Mouse (Mus musculus) forebrain, postnatal 0 days (tissue): ENCODE results near the gene Deaf1. TPM values are rescaled to one million over a fixed set of nuclear protein-coding genes. Genes with fewer than 3 reads are reported as not detected.

Experiments
- ATAC-seq: fragments of 200-750 bp; cut with Nextera tagmentation; 2 replicates; pipeline ENCODE4 v1.8.0; 2017; ENCODE audit warnings: mild to moderate bottlenecking, moderate library complexity
- DNase-seq: peaks from one replicate; pipeline ENCODE4 v3.0.0-alpha.2; 2015
- H3K27ac ChIP-seq: fragments of 300-500 bp; sonication (generic); 2 replicates; pipeline ENCODE4 v1.5.1; 2014; ENCODE audit warnings: low read depth, mild to moderate bottlenecking, antibody characterized with exemption, low read length, moderate library complexity, mixed read lengths
- H3K27me3 ChIP-seq: fragments of 300-500 bp; sonication (generic); 2 replicates; pipeline ENCODE4 v1.6.1; 2014; ENCODE audit warnings: mild to moderate bottlenecking, low read length, mixed read lengths; ENCODE audit not compliant: insufficient read depth
- H3K36me3 ChIP-seq: fragments of 300-500 bp; sonication (generic); 2 replicates; pipeline ENCODE4 v1.6.1; 2014; ENCODE audit warnings: mild to moderate bottlenecking, moderate library complexity; ENCODE audit not compliant: insufficient read depth
- H3K4me1 ChIP-seq: fragments of 300-500 bp; sonication (generic); 2 replicates; pipeline ENCODE4 v1.6.1; 2014; ENCODE audit warnings: antibody characterized with exemption; ENCODE audit not compliant: insufficient read depth
- H3K4me2 ChIP-seq: fragments of 300-500 bp; sonication (generic); 2 replicates; pipeline ENCODE4 v1.6.1; 2014; ENCODE audit warnings: low read depth, mild to moderate bottlenecking, moderate library complexity
- H3K4me3 ChIP-seq: fragments of 300-500 bp; sonication (generic); 2 replicates; pipeline ENCODE4 v1.5.1; 2014; ENCODE audit warnings: low read depth, low read length, mixed read lengths
- H3K9ac ChIP-seq: fragments of 300-500 bp; sonication (generic); 2 replicates; pipeline ENCODE4 v1.6.1; 2014; ENCODE audit warnings: mild to moderate bottlenecking
- H3K9me3 ChIP-seq: fragments of 300-500 bp; sonication (generic); 2 replicates; pipeline ENCODE4 v1.6.1; 2016; ENCODE audit warnings: low read length
- CTCF ChIP-seq: sonication (generic); IDR thresholded peaks from 2 replicates; pipeline ENCODE4 v1.5.1; 2016; ENCODE audit warnings: antibody characterized with exemption, control low read depth, low read depth
- WGBS: fragments of 180-500 bp; shearing (Covaris S2); extraction: QIAGEN DNeasy Blood & Tissue Kit; methylation state at CpG from one replicate; pipeline ENCODE4 v1.1.7; 2014; 5-methylcytosine and 5-hydroxymethylcytosine counted together
- polyA plus RNA-seq: library from polyadenylated mRNA; unstranded; fragments of >200 nt; fragmentation: Nextera tagmentation; extraction: Ambion mirVana; gene quantifications from 2 replicates; pipeline ENCODE4 v1.2.1, GENCODE M21; 2015
- total RNA-seq: library from RNA; depleted of rRNA; stranded (reverse); fragments of >200 nt; gene quantifications from 2 replicates; pipeline ENCODE4 v1.2.3, GENCODE M21; 2014

The Deaf1 gene
- total and polyA plus RNA-seq, 2 experiments from 2014 or later, result 238 to 282 TPM

DNA sequence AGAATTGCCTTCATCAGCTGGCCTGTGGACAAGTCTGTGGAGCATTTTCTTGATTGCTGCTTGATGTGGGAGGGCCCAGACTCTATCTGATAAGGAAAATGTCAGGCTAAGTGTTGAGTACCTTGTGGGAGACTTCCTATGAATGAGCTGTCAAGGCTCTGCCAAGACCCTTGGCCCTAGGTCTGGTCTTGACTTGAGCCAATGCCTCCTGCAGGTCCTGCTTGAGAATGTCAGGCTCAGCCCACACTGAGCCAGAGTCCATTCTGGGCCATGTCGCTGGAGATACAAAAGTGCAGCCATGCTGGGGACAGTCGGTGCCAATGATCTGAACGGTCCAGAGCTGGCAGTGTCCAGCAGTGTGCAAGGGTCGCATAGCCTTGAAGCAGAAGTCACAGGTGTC lies 44.7 kb downstream of the Deaf1 start:
- H3K9ac ChIP-seq, result no peak overlapping the region
- DNase-seq, result no peak
- no peaks in the 10 kb centered on the region for H3K27me3 ChIP-seq
- no peak overlapping the region for H3K27ac ChIP-seq
- no peak overlapping the region for H3K4me2 ChIP-seq
- H3K4me3 ChIP-seq, result no peak overlapping the region
- no peak for TF ChIP-seq CTCF
- no peaks in the 10 kb centered on the region for H3K36me3 ChIP-seq
- no peaks in the 10 kb centered on the region; the same call in 1 of the 2 replicates for H3K4me1 ChIP-seq
- WGBS, result 84% methylated on average over 4 of the region's 4 CpGs
- no peaks in the 10 kb centered on the region for H3K9me3 ChIP-seq
- no peak for ATAC-seq

DNA sequence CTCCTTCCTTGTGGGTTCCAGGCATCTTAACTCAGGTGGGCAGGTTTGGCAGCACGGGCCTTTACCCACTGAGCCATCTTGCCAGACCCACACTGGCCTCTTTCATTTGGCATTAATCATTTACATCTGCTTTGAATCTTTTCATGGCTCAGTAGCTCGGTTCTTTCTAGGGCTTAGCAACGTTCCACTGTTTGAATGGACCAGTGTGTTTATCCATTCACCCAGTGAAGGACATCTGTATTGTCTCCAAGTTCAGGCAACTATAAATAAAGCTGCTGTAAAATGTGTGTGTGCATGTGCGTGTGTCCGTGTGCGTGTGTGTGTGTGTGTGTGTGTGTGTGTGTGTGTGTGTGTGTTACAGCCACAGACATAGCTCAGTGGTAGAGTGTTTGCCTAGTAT lies 46.0 kb downstream of the Deaf1 start:
- Histone ChIP-seq H3K9me3 (no peaks in the 10 kb centered on the region), H3K27me3 (no peaks in the 10 kb centered on the region), H3K36me3 (no peaks in the 10 kb centered on the region), H3K4me2 (no peak overlapping the region), H3K9ac (no peak overlapping the region), H3K4me1 (no peaks in the 10 kb centered on the region; the same call in 1 of the 2 replicates), H3K4me3 (no peak overlapping the region), H3K27ac (no peak overlapping the region)
- ATAC-seq, result peak; percentile 44; the same call in 1 of the 2 replicates
- TF ChIP-seq CTCF, result no peak
- WGBS, result 18% methylated on average over 6 of the region's 6 CpGs
- no peak for DNase-seq

DNA sequence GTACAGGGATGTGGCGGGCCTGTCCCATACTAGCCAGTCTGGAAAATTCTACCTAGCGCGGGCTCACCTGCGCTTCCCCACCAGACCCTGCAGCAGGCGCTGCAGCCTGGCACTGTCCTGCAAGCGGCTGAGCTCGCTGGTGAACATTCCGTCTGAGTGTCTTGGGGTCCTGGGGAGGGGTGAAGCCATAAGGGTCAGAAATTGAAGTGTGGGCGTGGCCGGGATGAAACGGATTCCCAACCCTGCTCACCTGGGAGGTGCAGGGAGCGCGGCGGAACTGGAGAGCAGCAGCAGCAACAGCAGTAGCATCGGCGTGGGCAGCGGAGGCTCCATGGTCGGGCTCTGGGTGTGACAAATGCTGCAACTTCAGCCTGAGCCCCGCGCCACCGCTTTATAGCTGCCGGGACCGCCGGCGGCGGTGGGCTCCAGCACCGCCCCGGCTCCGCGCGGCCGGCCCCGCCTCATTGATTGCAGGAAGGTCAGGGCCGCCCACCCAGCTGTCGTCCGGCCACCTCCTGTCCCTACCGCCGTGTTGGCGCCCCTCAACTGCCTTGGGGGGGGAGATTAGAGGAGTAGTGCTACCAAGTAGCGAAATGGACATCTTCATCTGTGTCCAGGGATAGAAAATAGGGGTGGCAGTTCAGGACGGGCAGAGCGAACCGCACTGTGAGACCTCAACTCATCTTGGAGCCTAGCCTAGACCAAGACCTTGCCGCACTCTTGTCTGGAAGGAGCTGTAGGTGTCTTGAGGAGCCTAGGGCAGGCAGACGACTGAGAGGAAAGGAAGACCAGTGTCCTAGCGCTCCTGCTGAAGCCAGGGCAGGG lies 48.5 kb downstream of the Deaf1 start, which contains the start of gene Sct:
Gene Sct, minus strand, starts transcription at position 368 of the 825 bp plus-strand sequence.
- no peak within 1 kb of the TSS for H3K27ac ChIP-seq
- H3K36me3 ChIP-seq, result no peaks in the 10 kb centered on the region
- TF ChIP-seq CTCF, result peak; percentile 69
- H3K4me1 ChIP-seq, result no peaks in the 10 kb centered on the region; the same call in 1 of the 2 replicates
- H3K4me2 ChIP-seq, result peak within 1 kb of the TSS; percentile 99
- H3K27me3 ChIP-seq, result no peaks in the 10 kb centered on the region
- peak within 1 kb of the TSS; percentile 59 for H3K9ac ChIP-seq
- peak within 1 kb of the TSS; percentile 45 for H3K4me3 ChIP-seq
- WGBS, result 3% methylated on average over 46 of the region's 46 CpGs
- no peaks in the 10 kb centered on the region for H3K9me3 ChIP-seq
- ATAC-seq, result peak; percentile 84
- peak; percentile 62 for DNase-seq

DNA sequence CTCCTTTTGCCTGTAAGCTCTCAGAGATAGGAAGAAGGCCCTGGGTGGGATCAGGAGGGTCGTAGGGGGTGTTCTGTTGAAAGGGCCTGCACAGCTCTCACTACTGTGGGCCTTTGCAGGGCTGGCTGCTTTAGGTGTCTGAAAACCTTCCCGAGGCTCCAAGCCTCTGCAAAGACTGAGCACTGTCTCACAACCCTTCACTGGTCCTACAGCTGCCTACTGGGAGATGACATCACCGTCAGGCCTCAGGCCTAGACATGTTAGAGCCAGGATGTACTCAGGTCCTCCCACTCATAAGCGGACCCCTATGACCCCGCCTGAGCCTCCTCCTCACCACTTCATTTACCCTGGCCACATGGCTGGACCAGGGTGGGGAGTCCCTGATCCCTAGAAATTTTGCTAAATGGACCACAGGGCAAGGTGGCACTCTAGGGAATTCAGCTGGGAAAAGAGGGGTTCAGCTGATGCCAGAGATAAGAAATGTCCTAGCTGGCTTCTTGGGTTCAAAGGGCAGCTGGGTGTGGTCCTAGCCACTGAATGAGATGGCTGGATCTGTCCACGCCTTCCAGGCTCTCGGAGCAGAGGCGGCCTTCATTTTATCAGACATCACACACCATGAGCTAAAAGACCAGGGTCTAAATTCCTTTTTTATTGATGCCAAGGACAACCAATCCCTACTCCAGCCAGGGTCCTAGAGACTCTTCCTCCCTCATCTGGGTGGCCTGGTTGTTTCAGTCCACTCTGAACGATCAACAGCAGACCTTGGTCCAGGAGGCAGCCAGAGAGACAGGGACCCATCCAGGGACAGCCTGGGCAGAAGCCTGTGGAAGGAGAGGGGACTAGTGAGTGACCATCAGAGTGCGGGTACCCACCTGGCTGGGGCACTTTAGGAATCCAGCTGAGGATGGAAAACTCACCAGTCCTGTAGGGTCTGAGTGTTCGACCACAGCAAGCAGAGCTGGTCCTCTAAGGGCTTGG lies 49.5 kb downstream of the Deaf1 start:
- WGBS, result 86% methylated on average over 11 of the region's 11 CpGs
- DNase-seq, result no peak
- peak overlapping the region; percentile 99; the same call in 1 of the 2 replicates for H3K4me2 ChIP-seq
- H3K9me3 ChIP-seq, result no peaks in the 10 kb centered on the region
- H3K4me1 ChIP-seq, result no peaks in the 10 kb centered on the region; the same call in 1 of the 2 replicates
- no peak overlapping the region for H3K9ac ChIP-seq
- no peak for TF ChIP-seq CTCF
- H3K27me3 ChIP-seq, result no peaks in the 10 kb centered on the region
- no peak overlapping the region for H3K27ac ChIP-seq
- ATAC-seq, result no peak
- H3K4me3 ChIP-seq, result no peak overlapping the region
- no peaks in the 10 kb centered on the region for H3K36me3 ChIP-seq

DNA sequence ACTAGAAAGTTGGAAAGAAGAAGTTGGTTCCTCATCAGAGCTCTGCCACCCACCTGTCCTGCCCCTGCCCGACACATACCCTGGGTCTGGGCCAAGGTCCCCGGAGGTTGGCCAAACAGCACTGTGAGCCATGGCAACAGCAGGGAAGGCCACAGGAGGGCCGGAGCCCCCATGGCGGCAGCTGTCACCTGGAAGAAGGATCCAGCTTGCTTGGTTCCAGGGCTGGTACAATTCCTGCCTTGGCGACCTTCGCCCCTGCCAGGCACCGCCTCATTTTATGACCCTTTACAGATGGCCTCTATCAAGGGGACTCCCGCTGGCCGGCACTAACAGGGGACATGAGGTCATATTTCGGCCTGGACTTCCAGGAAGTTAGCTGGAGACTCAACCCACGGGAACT lies 50.9 kb downstream of the Deaf1 start, which contains the start of gene Cdhr5:
Gene Cdhr5, minus strand, starts transcription at position 241 of the 400 bp plus-strand sequence.
- WGBS, result 79% methylated on average over 11 of the region's 11 CpGs
- H3K27me3 ChIP-seq, result no peaks in the 10 kb centered on the region
- H3K36me3 ChIP-seq, result no peaks in the 10 kb centered on the region
- no peak for TF ChIP-seq CTCF
- no peak within 1 kb of the TSS for H3K4me2 ChIP-seq
- no peak within 1 kb of the TSS for H3K9ac ChIP-seq
- no peak within 1 kb of the TSS for H3K4me3 ChIP-seq
- H3K9me3 ChIP-seq, result no peaks in the 10 kb centered on the region
- no peak within 1 kb of the TSS for H3K27ac ChIP-seq
- H3K4me1 ChIP-seq, result no peaks in the 10 kb centered on the region; the same call in 1 of the 2 replicates
- no peak for ATAC-seq
- DNase-seq, result no peak

DNA sequence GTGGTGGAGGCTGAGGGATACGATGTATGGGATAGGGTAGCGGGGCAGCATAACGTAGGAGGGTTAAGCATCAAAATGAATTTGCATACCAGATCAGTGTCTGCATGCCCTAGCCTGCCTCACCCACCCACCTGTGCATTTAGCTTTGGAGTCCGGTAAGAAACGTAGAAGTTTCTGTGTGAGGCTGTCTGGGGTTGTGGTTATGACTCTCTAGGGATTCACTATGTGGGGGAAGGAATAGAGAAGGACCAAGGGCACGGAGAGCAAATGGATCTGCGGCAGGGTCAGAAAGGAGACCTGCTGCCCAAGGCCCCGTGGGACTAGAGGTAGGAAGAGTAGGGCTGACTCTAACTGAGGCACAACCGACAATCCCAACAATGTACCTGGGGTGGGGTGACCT lies 52.1 kb downstream of the Deaf1 start:
- TF ChIP-seq CTCF, result no peak
- Histone ChIP-seq H3K36me3 (no peaks in the 10 kb centered on the region), H3K9ac (no peak overlapping the region), H3K4me2 (no peak overlapping the region), H3K27me3 (no peaks in the 10 kb centered on the region), H3K9me3 (no peaks in the 10 kb centered on the region), H3K4me3 (no peak overlapping the region), H3K27ac (no peak overlapping the region), H3K4me1 (no peaks in the 10 kb centered on the region; the same call in 1 of the 2 replicates)
- WGBS, result 87% methylated on average over 9 of the region's 9 CpGs
- no peak for ATAC-seq
- no peak for DNase-seq
